Mouse (Mus musculus) CH12.LX (cell line): Measurements from ENCODE around the gene Pde6d.
A peak's percentile ranks its signal among the peaks of the same experiment; 100 is the strongest.

Source experiments
- BHLHE40 ChIP-seq: IDR thresholded peaks from 2 replicates; pipeline ENCODE4 v1.6.1; 2011; ENCODE audit warnings: mild to moderate bottlenecking, low read depth, low read length, improper control_type of control experiment
- CHD2 ChIP-seq: IDR thresholded peaks from 2 replicates; pipeline ENCODE4 v1.6.1; 2011; ENCODE audit warnings: low read length, improper control_type of control experiment
- CTCF ChIP-seq, 2 experiments: IDR thresholded peaks in 1 of 2; conservative IDR thresholded peaks in 1 of 2; 2 replicates each; pipeline ENCODE4 v1.5.1; 2011 to 2012; ENCODE audit warnings: low read depth in 2 of 2, low read length in 2 of 2, improper control_type of control experiment in 1 of 2, inconsistent platforms in 1 of 2, mild to moderate bottlenecking in 1 of 2, moderate library complexity in 1 of 2
- E2F4 ChIP-seq: IDR thresholded peaks from 2 replicates; pipeline ENCODE4 v1.6.1; 2011; ENCODE audit warnings: low read depth, low read length, improper control_type of control experiment; ENCODE audit not compliant: insufficient replicate concordance
- EP300 ChIP-seq: IDR thresholded peaks from 2 replicates; pipeline ENCODE4 v1.6.1; 2011; ENCODE audit warnings: low read length, improper control_type of control experiment
- KAT2A ChIP-seq: IDR thresholded peaks from 2 replicates; pipeline ENCODE4 v1.6.1; 2012; ENCODE audit warnings: low read length, improper control_type of control experiment, inconsistent platforms; ENCODE audit not compliant: insufficient replicate concordance
- MAFK ChIP-seq: IDR thresholded peaks from 2 replicates; pipeline ENCODE4 v1.6.1; 2011; ENCODE audit warnings: low read length, improper control_type of control experiment; ENCODE audit not compliant: insufficient replicate concordance
- MXI1 ChIP-seq: IDR thresholded peaks from 2 replicates; pipeline ENCODE4 v1.6.1; 2011; ENCODE audit warnings: mild to moderate bottlenecking, low read depth, low read length, improper control_type of control experiment
- POLR2A ChIP-seq: IDR thresholded peaks from 2 replicates; pipeline ENCODE4 v1.6.1; 2011; ENCODE audit warnings: low read depth, mild to moderate bottlenecking, improper control_type of control experiment, low read length
- POLR2AphosphoS2 ChIP-seq: IDR thresholded peaks from 2 replicates; pipeline ENCODE4 v1.6.1; 2011; ENCODE audit warnings: low read depth, low read length, improper control_type of control experiment
- UBTF ChIP-seq: IDR thresholded peaks from 2 replicates; pipeline ENCODE4 v1.6.1; 2012; ENCODE audit warnings: low read depth, mild to moderate bottlenecking, inconsistent platforms, low read length, improper control_type of control experiment, moderate library complexity

GRCm38 (mm10) chr1:86503906-86504696, 78.3 kb downstream of the Pde6d start:
- TF ChIP-seq E2F4: 0 out of 2 replicates have a peak, but pooled peaks have one; percentile 48
- TF ChIP-seq CTCF (conservative IDR thresholded peaks at IDR 0.05 in 1 of 2, IDR thresholded peaks at IDR 0.05 in 1 of 2; ENCODE audit: low read depth in 2 of 2, low read length in 2 of 2): peak in 1 of 2 experiments; percentile 88; a peak in 2 of 4 replicates
- no peak for TF ChIP-seq CHD2
- TF ChIP-seq POLR2AphosphoS2: no peak
- peak; percentile 44; the same call in 1 of the 2 replicates for TF ChIP-seq EP300
- TF ChIP-seq KAT2A: 0 out of 2 replicates have a peak, but pooled peaks have one; percentile 23
- no peak; the same call in 1 of the 2 replicates for TF ChIP-seq MXI1
- peak; percentile 65; the same call in 1 of the 2 replicates for TF ChIP-seq UBTF
- TF ChIP-seq MAFK: no peak
- TF ChIP-seq POLR2A: peak; percentile 71
- TF ChIP-seq BHLHE40: peak; percentile 99
